Mouse (Mus musculus) heart, adult 8-10 months (tissue): ENCODE data around the gene Gak. TPM values are rescaled to one million over a fixed set of nuclear protein-coding genes. Genes with fewer than 3 reads are reported as not detected.

ENCODE experiments used
- DNase-seq: peaks from one replicate; pipeline ENCODE4 v3.0.0; 2022; ENCODE audit warnings: low spot score
- total RNA-seq, 4 experiments: library from RNA; stranded (reverse); gene quantifications; 2 replicates each; pipeline ENCODE4 v1.2.4; 2022

The Gak gene
- total RNA-seq = 10 to 100 TPM; 20.1 to 26.2 (median 21.0) TPM

GRCm38 (mm10) chr5:108629634-108630483, at the start of gene Gak, which contains the start of gene Tmem175:
TSS of gene Gak (minus strand) at chr5:108629755.
TSS of gene Tmem175 (plus strand) at chr5:108629770.
- peak; percentile 89 for DNase-seq

GRCm38 (mm10) chr5:108678296-108678854, 48.8 kb upstream of the Gak start:
- no peak for DNase-seq

GRCm38 (mm10) chr5:108677605-108678295, 48.2 kb upstream of the Gak start:
- no peak for DNase-seq

- DNase-seq = no peak
Observed at GRCm38 (mm10) chr5:108676772-108677498, 47.4 kb upstream of the Gak start.

- no peak for DNase-seq
Observed at GRCm38 (mm10) chr5:108675251-108675816, 45.8 kb upstream of the Gak start, which contains the start of gene Slc26a1. TSS of gene Slc26a1 (minus strand) at chr5:108675569.

- no peak for DNase-seq
Observed at GRCm38 (mm10) chr5:108674624-108675023, 45.1 kb upstream of the Gak start.

- DNase-seq = no peak
Observed at GRCm38 (mm10) chr5:108671757-108672156, 42.2 kb upstream of the Gak start.

GRCm38 (mm10) chr5:108670785-108671184, 41.2 kb upstream of the Gak start:
- DNase-seq = no peak

GRCm38 (mm10) chr5:108669986-108670385, 40.4 kb upstream of the Gak start:
- no peak for DNase-seq

- peak; percentile 95 for DNase-seq
Observed at GRCm38 (mm10) chr5:108668977-108669936, 39.7 kb upstream of the Gak start, which contains the start of gene Dgkq. TSS of gene Dgkq (minus strand) at chr5:108669672.

GRCm38 (mm10) chr5:108668387-108668932, 38.9 kb upstream of the Gak start:
- DNase-seq = no peak

- no peak for DNase-seq
Observed at GRCm38 (mm10) chr5:108667370-108667769, 37.8 kb upstream of the Gak start.

- DNase-seq = no peak
Observed at GRCm38 (mm10) chr5:108665066-108665465, 35.5 kb upstream of the Gak start.

- no peak for DNase-seq
Observed at GRCm38 (mm10) chr5:108662772-108663171, 33.2 kb upstream of the Gak start.

GRCm38 (mm10) chr5:108660632-108661268, 31.2 kb upstream of the Gak start:
- peak; percentile 92 for DNase-seq

GRCm38 (mm10) chr5:108659698-108660631, 30.4 kb upstream of the Gak start, which contains the start of gene Idua:
TSS of gene Idua (plus strand) at chr5:108660331.
- DNase-seq = peak; percentile 13

- DNase-seq = no peak
Observed at GRCm38 (mm10) chr5:108658611-108659010, 29.1 kb upstream of the Gak start.

- DNase-seq = no peak
Observed at GRCm38 (mm10) chr5:108657406-108657805, 27.9 kb upstream of the Gak start.
